Mouse (Mus musculus): Measurements from ENCODE around the gene Creb5. TPM values are rescaled to one million over a fixed set of nuclear protein-coding genes. Genes with fewer than 3 reads are reported as not detected.

Gene Creb5
- polyA plus RNA-seq, 1 experiment from 2014 or later: 3.5 TPM

GRCm38 (mm10) chr6:53469703-53470102, 182.6 kb downstream of the Creb5 start:
- Histone ChIP-seq H3K9ac (replicated peaks; ENCODE audit: low read length) (no peak overlapping the region), H3K4me1 (ENCODE audit: insufficient read depth, low read length) (peaks cover 23% of the 10 kb centered on the region), H3K27me3 (ENCODE audit: insufficient read depth, low read length) (no peaks in the 10 kb centered on the region), H3K9me3 (ENCODE audit: low read length) (no peaks in the 10 kb centered on the region), H3K27ac (ENCODE audit: low read length) (no peak overlapping the region), H3K36me3 (ENCODE audit: insufficient read depth, low read length) (no peaks in the 10 kb centered on the region), H3K4me3 (ENCODE audit: low read length) (no peak overlapping the region), H3K4me2 (replicated peaks; ENCODE audit: low read depth, low read length) (no peak overlapping the region)
- 60% methylated on average over 2 of the region's 2 CpGs for WGBS
- ATAC-seq (ENCODE audit: low FRiP score, low TSS enrichment): no peak

GRCm38 (mm10) chr6:53470559-53470958, 183.5 kb downstream of the Creb5 start:
- no peak overlapping the region for H3K9ac ChIP-seq (replicated peaks; ENCODE audit: low read length)
- WGBS: 42% methylated on average over 8 of the region's 8 CpGs
- H3K9me3 ChIP-seq (ENCODE audit: low read length): no peaks in the 10 kb centered on the region
- no peak for ATAC-seq (ENCODE audit: low FRiP score, low TSS enrichment)
- no peaks in the 10 kb centered on the region for H3K36me3 ChIP-seq (ENCODE audit: insufficient read depth, low read length)
- peak overlapping the region; percentile 22; the same call in 1 of the 2 replicates for H3K4me2 ChIP-seq (replicated peaks; ENCODE audit: low read depth, low read length)
- H3K27me3 ChIP-seq (ENCODE audit: insufficient read depth, low read length): no peaks in the 10 kb centered on the region
- no peak overlapping the region for H3K4me3 ChIP-seq (ENCODE audit: low read length)
- peaks cover 23% of the 10 kb centered on the region for H3K4me1 ChIP-seq (ENCODE audit: insufficient read depth, low read length)
- H3K27ac ChIP-seq (ENCODE audit: low read length): no peak overlapping the region

GRCm38 (mm10) chr6:53470999-53471591, 184.0 kb downstream of the Creb5 start:
- peak overlapping the region; percentile 22; the same call in 1 of the 2 replicates for H3K4me2 ChIP-seq (replicated peaks; ENCODE audit: low read depth, low read length)
- H3K9me3 ChIP-seq (ENCODE audit: low read length): no peaks in the 10 kb centered on the region
- H3K27ac ChIP-seq (ENCODE audit: low read length): no peak overlapping the region; the same call in 1 of the 2 replicates
- no peak for ATAC-seq (ENCODE audit: low FRiP score, low TSS enrichment)
- no peaks in the 10 kb centered on the region for H3K27me3 ChIP-seq (ENCODE audit: insufficient read depth, low read length)
- peaks cover 23% of the 10 kb centered on the region for H3K4me1 ChIP-seq (ENCODE audit: insufficient read depth, low read length)
- H3K9ac ChIP-seq (replicated peaks; ENCODE audit: low read length): no peak overlapping the region
- H3K4me3 ChIP-seq (ENCODE audit: low read length): no peak overlapping the region
- no peaks in the 10 kb centered on the region for H3K36me3 ChIP-seq (ENCODE audit: insufficient read depth, low read length)
- WGBS: 33% methylated on average over 9 of the region's 9 CpGs

GRCm38 (mm10) chr6:53472751-53473150, 185.7 kb downstream of the Creb5 start:
- H3K9ac ChIP-seq (replicated peaks; ENCODE audit: low read length): no peak overlapping the region
- no peak overlapping the region for H3K27ac ChIP-seq (ENCODE audit: low read length)
- H3K9me3 ChIP-seq (ENCODE audit: low read length): no peaks in the 10 kb centered on the region
- H3K27me3 ChIP-seq (ENCODE audit: insufficient read depth, low read length): no peaks in the 10 kb centered on the region
- 47% methylated on average over 7 of the region's 7 CpGs for WGBS
- peaks cover 23% of the 10 kb centered on the region for H3K4me1 ChIP-seq (ENCODE audit: insufficient read depth, low read length)
- H3K4me2 ChIP-seq (replicated peaks; ENCODE audit: low read depth, low read length): no peak overlapping the region
- H3K4me3 ChIP-seq (ENCODE audit: low read length): no peak overlapping the region
- no peak for ATAC-seq (ENCODE audit: low FRiP score, low TSS enrichment)
- no peaks in the 10 kb centered on the region for H3K36me3 ChIP-seq (ENCODE audit: insufficient read depth, low read length)

- WGBS: 93% methylated on average over 5 of the region's 5 CpGs
- no peak overlapping the region for H3K4me3 ChIP-seq (ENCODE audit: low read length)
- no peak overlapping the region for H3K27ac ChIP-seq (ENCODE audit: low read length)
- no peak for ATAC-seq (ENCODE audit: low FRiP score, low TSS enrichment)
- no peak overlapping the region for H3K4me2 ChIP-seq (replicated peaks; ENCODE audit: low read depth, low read length)
- no peaks in the 10 kb centered on the region for H3K27me3 ChIP-seq (ENCODE audit: insufficient read depth, low read length)
- no peak overlapping the region for H3K9ac ChIP-seq (replicated peaks; ENCODE audit: low read length)
- H3K9me3 ChIP-seq (ENCODE audit: low read length): no peaks in the 10 kb centered on the region
- no peaks in the 10 kb centered on the region for H3K4me1 ChIP-seq (ENCODE audit: insufficient read depth, low read length)
- H3K36me3 ChIP-seq (ENCODE audit: insufficient read depth, low read length): no peaks in the 10 kb centered on the region
These were observed 190.4 kb downstream of the Creb5 start for GRCm38 (mm10) chr6:53477501-53477900.

- Histone ChIP-seq H3K4me2 (replicated peaks; ENCODE audit: low read depth, low read length) (no peak overlapping the region), H3K27me3 (ENCODE audit: insufficient read depth, low read length) (no peaks in the 10 kb centered on the region), H3K4me1 (ENCODE audit: insufficient read depth, low read length) (0 out of 2 replicates have a peak, but pooled peaks cover 2% of the 10 kb centered on the region), H3K4me3 (ENCODE audit: low read length) (no peak overlapping the region), H3K9me3 (ENCODE audit: low read length) (peaks cover 2% of the 10 kb centered on the region; the same call in 1 of the 2 replicates), H3K9ac (replicated peaks; ENCODE audit: low read length) (no peak overlapping the region), H3K36me3 (ENCODE audit: insufficient read depth, low read length) (no peaks in the 10 kb centered on the region), H3K27ac (ENCODE audit: low read length) (no peak overlapping the region)
- WGBS: 94% methylated on average over 6 of the region's 6 CpGs
- ATAC-seq (ENCODE audit: low FRiP score, low TSS enrichment): no peak
These were observed 203.8 kb downstream of the Creb5 start for GRCm38 (mm10) chr6:53490917-53491316.

GRCm38 (mm10) chr6:53491331-53491730, 204.3 kb downstream of the Creb5 start:
- Histone ChIP-seq H3K9ac (replicated peaks; ENCODE audit: low read length) (no peak overlapping the region), H3K27me3 (ENCODE audit: insufficient read depth, low read length) (no peaks in the 10 kb centered on the region), H3K9me3 (ENCODE audit: low read length) (peaks cover 2% of the 10 kb centered on the region; the same call in 1 of the 2 replicates), H3K4me3 (ENCODE audit: low read length) (no peak overlapping the region), H3K36me3 (ENCODE audit: insufficient read depth, low read length) (no peaks in the 10 kb centered on the region), H3K4me1 (ENCODE audit: insufficient read depth, low read length) (0 out of 2 replicates have a peak, but pooled peaks cover 3% of the 10 kb centered on the region), H3K27ac (ENCODE audit: low read length) (no peak overlapping the region), H3K4me2 (replicated peaks; ENCODE audit: low read depth, low read length) (no peak overlapping the region)
- ATAC-seq (ENCODE audit: low FRiP score, low TSS enrichment): no peak
- 87% methylated on average over 4 of the region's 4 CpGs for WGBS

- ATAC-seq (ENCODE audit: low FRiP score, low TSS enrichment): no peak
- Histone ChIP-seq H3K36me3 (ENCODE audit: insufficient read depth, low read length) (no peaks in the 10 kb centered on the region), H3K27me3 (ENCODE audit: insufficient read depth, low read length) (no peaks in the 10 kb centered on the region), H3K4me3 (ENCODE audit: low read length) (no peak overlapping the region), H3K4me1 (ENCODE audit: insufficient read depth, low read length) (peaks cover 7% of the 10 kb centered on the region; the same call in 1 of the 2 replicates), H3K4me2 (replicated peaks; ENCODE audit: low read depth, low read length) (no peak overlapping the region), H3K27ac (ENCODE audit: low read length) (no peak overlapping the region), H3K9me3 (ENCODE audit: low read length) (peaks cover 2% of the 10 kb centered on the region; the same call in 1 of the 2 replicates), H3K9ac (replicated peaks; ENCODE audit: low read length) (no peak overlapping the region)
- 32% methylated on average over 5 of the region's 5 CpGs for WGBS
These were observed 206.8 kb downstream of the Creb5 start for GRCm38 (mm10) chr6:53493864-53494263.

GRCm38 (mm10) chr6:53495667-53496066, 208.6 kb downstream of the Creb5 start:
- H3K4me2 ChIP-seq (replicated peaks; ENCODE audit: low read depth, low read length): no peak overlapping the region
- 83% methylated on average over 5 of the region's 5 CpGs for WGBS
- no peaks in the 10 kb centered on the region for H3K36me3 ChIP-seq (ENCODE audit: insufficient read depth, low read length)
- ATAC-seq (ENCODE audit: low FRiP score, low TSS enrichment): no peak
- H3K27me3 ChIP-seq (ENCODE audit: insufficient read depth, low read length): no peaks in the 10 kb centered on the region
- peaks cover 2% of the 10 kb centered on the region; the same call in 1 of the 2 replicates for H3K9me3 ChIP-seq (ENCODE audit: low read length)
- no peak overlapping the region for H3K4me3 ChIP-seq (ENCODE audit: low read length)
- H3K27ac ChIP-seq (ENCODE audit: low read length): peak overlapping the region; percentile 25; the same call in 1 of the 2 replicates
- peaks cover 7% of the 10 kb centered on the region; the same call in 1 of the 2 replicates for H3K4me1 ChIP-seq (ENCODE audit: insufficient read depth, low read length)
- no peak overlapping the region for H3K9ac ChIP-seq (replicated peaks; ENCODE audit: low read length)

GRCm38 (mm10) chr6:53496325-53496753, 209.3 kb downstream of the Creb5 start:
- 59% methylated on average over 4 of the region's 4 CpGs for WGBS
- no peaks in the 10 kb centered on the region for H3K9me3 ChIP-seq (ENCODE audit: low read length)
- H3K27ac ChIP-seq (ENCODE audit: low read length): peak overlapping the region; percentile 54; the same call in 1 of the 2 replicates
- H3K27me3 ChIP-seq (ENCODE audit: insufficient read depth, low read length): no peaks in the 10 kb centered on the region
- ATAC-seq (ENCODE audit: low FRiP score, low TSS enrichment): peak; percentile 77
- H3K36me3 ChIP-seq (ENCODE audit: insufficient read depth, low read length): no peaks in the 10 kb centered on the region
- H3K4me3 ChIP-seq (ENCODE audit: low read length): no peak overlapping the region
- H3K4me2 ChIP-seq (replicated peaks; ENCODE audit: low read depth, low read length): no peak overlapping the region
- peaks cover 7% of the 10 kb centered on the region; the same call in 1 of the 2 replicates for H3K4me1 ChIP-seq (ENCODE audit: insufficient read depth, low read length)
- H3K9ac ChIP-seq (replicated peaks; ENCODE audit: low read length): no peak overlapping the region

Measured in kidney, embryonic 16.5 days (tissue).